Mouse (Mus musculus) heart, embryonic 16.5 days (tissue): ENCODE results near the gene Dab2. TPM values are rescaled to one million over a fixed set of nuclear protein-coding genes. Genes with fewer than 3 reads are reported as not detected.
A peak's percentile ranks its signal among the peaks of the same experiment; 100 is the strongest.

Source experiments
- ATAC-seq: fragments of 200-750 bp; cut with Nextera tagmentation; replicated peaks from 2 replicates; pipeline ENCODE4 v1.8.0; 2017; ENCODE audit warnings: moderate number of reproducible peaks; ENCODE audit not compliant: insufficient read depth, low FRiP score; ENCODE audit errors: extremely low read depth
- H3K27ac ChIP-seq: fragments of 300-500 bp; sonication (generic); 2 replicates; pipeline ENCODE4 v1.5.1; 2014; ENCODE audit warnings: mild to moderate bottlenecking, low read length, control low read depth, moderate library complexity
- H3K27me3 ChIP-seq: fragments of 300-500 bp; sonication (generic); 2 replicates; pipeline ENCODE4 v1.6.1; 2014; ENCODE audit warnings: low read length, mixed read lengths; ENCODE audit not compliant: control insufficient read depth, insufficient read depth
- H3K36me3 ChIP-seq: fragments of 300-500 bp; sonication (generic); 2 replicates; pipeline ENCODE4 v1.6.1; 2014; ENCODE audit not compliant: control insufficient read depth, insufficient read depth
- H3K4me1 ChIP-seq: fragments of 300-500 bp; sonication (generic); 2 replicates; pipeline ENCODE4 v1.6.1; 2014; ENCODE audit warnings: low read length, mixed read lengths; ENCODE audit not compliant: control insufficient read depth, insufficient read depth
- H3K4me2 ChIP-seq: fragments of 300-500 bp; sonication (generic); 2 replicates; pipeline ENCODE4 v1.6.1; 2014; ENCODE audit warnings: low read depth, mild to moderate bottlenecking, control low read depth, low read length
- H3K4me3 ChIP-seq: fragments of 300-500 bp; sonication (generic); 2 replicates; pipeline ENCODE4 v1.5.1; 2014; ENCODE audit warnings: mild to moderate bottlenecking, control low read depth, low read length
- H3K9ac ChIP-seq: fragments of 300-500 bp; sonication (generic); 2 replicates; pipeline ENCODE4 v1.6.1; 2014; ENCODE audit warnings: low read length, control low read depth
- H3K9me3 ChIP-seq: fragments of 300-500 bp; sonication (generic); replicated peaks from 2 replicates; pipeline ENCODE4 v1.6.1; 2016; ENCODE audit warnings: low read length; ENCODE audit not compliant: control insufficient read depth
- WGBS: fragments of 180-500 bp; shearing (Covaris S2); extraction: QIAGEN DNeasy Blood & Tissue Kit; methylation state at CpG from one replicate; pipeline ENCODE4 v1.1.7; 2014; 5-methylcytosine and 5-hydroxymethylcytosine counted together
- polyA plus RNA-seq: library from polyadenylated mRNA; unstranded; fragments of >200 nt; fragmentation: Nextera tagmentation; extraction: Ambion mirVana; gene quantifications from 2 replicates; pipeline ENCODE4 v1.2.1, GENCODE M21; 2015

Dab2 gene
- polyA plus RNA-seq = 21.3 and 27.3 TPM in 2 replicates

- WGBS = 80% methylated on average over 3 of the region's 3 CpGs
- Histone ChIP-seq H3K4me1 (no peaks in the 10 kb centered on the region), H3K9ac (no peak within 1 kb of the TSS), H3K9me3 (no peaks in the 10 kb centered on the region), H3K4me2 (no peak within 1 kb of the TSS), H3K27ac (no peak within 1 kb of the TSS), H3K36me3 (no peaks in the 10 kb centered on the region), H3K4me3 (no peak within 1 kb of the TSS), H3K27me3 (no peaks in the 10 kb centered on the region)
- no peak for ATAC-seq
Measured at GRCm38 (mm10) chr15:6299554-6299953, at the start of gene Dab2. Gene Dab2, plus strand, starts transcription at chr15:6299788.

DNA sequence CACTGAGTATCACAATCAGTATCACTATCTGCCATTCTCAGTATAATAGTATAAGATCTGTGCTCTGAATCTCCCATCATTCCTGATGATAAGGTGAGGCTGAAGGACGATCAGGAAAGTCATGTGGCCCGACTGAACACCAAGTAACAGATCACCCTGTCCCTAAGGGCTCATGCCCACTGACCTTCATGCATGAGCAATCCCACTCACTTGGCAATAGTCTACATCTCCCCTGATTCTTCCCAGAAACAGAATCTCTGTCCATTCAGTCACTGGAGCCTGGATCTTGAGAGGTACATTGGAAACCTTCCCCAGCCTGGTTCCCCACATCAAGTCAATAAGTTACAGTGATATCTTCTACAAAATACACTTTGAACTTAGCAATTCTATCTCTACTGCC is 46.1 kb upstream of the Dab2 start:
- H3K4me1 ChIP-seq = no peaks in the 10 kb centered on the region
- no peak overlapping the region for H3K4me2 ChIP-seq
- no peak overlapping the region for H3K27ac ChIP-seq
- no peaks in the 10 kb centered on the region for H3K9me3 ChIP-seq
- no peaks in the 10 kb centered on the region for H3K27me3 ChIP-seq
- WGBS = 60% methylated on average over 2 of the region's 2 CpGs
- no peaks in the 10 kb centered on the region for H3K36me3 ChIP-seq
- ATAC-seq = no peak
- no peak overlapping the region for H3K9ac ChIP-seq
- H3K4me3 ChIP-seq = no peak overlapping the region

DNA sequence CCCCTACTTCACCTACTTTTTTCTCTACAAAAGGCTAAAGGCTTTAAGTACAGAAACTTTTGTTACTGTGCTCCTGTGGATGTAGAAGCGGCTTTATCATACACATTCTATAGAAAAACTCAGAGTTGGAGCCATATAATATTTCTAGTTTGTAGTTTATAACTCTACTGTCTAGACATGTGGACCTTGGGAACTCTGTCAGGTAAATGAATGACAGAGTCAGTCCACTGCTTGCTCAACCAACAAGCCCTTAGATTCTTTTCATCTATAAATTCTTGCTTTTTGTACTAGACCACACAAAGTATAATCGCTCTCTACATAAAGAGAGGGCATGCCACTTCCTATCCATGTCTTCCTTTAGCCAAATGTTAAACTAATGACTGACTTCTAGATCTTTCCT is 45.2 kb upstream of the Dab2 start:
- no peaks in the 10 kb centered on the region for H3K36me3 ChIP-seq
- H3K27me3 ChIP-seq = no peaks in the 10 kb centered on the region
- no peaks in the 10 kb centered on the region for H3K4me1 ChIP-seq
- no peak overlapping the region for H3K27ac ChIP-seq
- H3K9ac ChIP-seq = no peak overlapping the region
- H3K4me2 ChIP-seq = no peak overlapping the region
- WGBS = 91% methylated on average over 2 of the region's 2 CpGs
- no peaks in the 10 kb centered on the region for H3K9me3 ChIP-seq
- H3K4me3 ChIP-seq = no peak overlapping the region
- no peak for ATAC-seq

- WGBS = 70% methylated on average over 2 of the region's 2 CpGs
- H3K36me3 ChIP-seq = no peaks in the 10 kb centered on the region
Measured at GRCm38 (mm10) chr15:6257049-6257448, 42.5 kb upstream of the Dab2 start.

GRCm38 (mm10) chr15:6259957-6260740 is 39.4 kb upstream of the Dab2 start:
- WGBS = 13% methylated on average over 3 of the region's 3 CpGs
- no peaks in the 10 kb centered on the region for H3K36me3 ChIP-seq
- peak; percentile 87 for ATAC-seq
- no peak overlapping the region for H3K4me2 ChIP-seq
- no peak overlapping the region for H3K4me3 ChIP-seq
- peak overlapping the region; percentile 82 for H3K27ac ChIP-seq
- no peaks in the 10 kb centered on the region for H3K9me3 ChIP-seq
- H3K9ac ChIP-seq = no peak overlapping the region
- H3K4me1 ChIP-seq = 0 out of 2 replicates have a peak, but pooled peaks cover 2% of the 10 kb centered on the region
- H3K27me3 ChIP-seq = no peaks in the 10 kb centered on the region

More at GRCm38 (mm10) chr15:6257049-6257448, 42.5 kb upstream of the Dab2 start:
- H3K4me1 ChIP-seq = 0 out of 2 replicates have a peak, but pooled peaks cover 2% of the 10 kb centered on the region
- H3K4me3 ChIP-seq = no peak overlapping the region
- no peak overlapping the region for H3K4me2 ChIP-seq
- no peak for ATAC-seq
- H3K27ac ChIP-seq = no peak overlapping the region
- no peaks in the 10 kb centered on the region for H3K9me3 ChIP-seq
- no peaks in the 10 kb centered on the region for H3K27me3 ChIP-seq
- H3K9ac ChIP-seq = no peak overlapping the region

GRCm38 (mm10) chr15:6260741-6261430 is 38.7 kb upstream of the Dab2 start:
- H3K9ac ChIP-seq = no peak overlapping the region
- H3K4me3 ChIP-seq = no peak overlapping the region
- H3K27me3 ChIP-seq = no peaks in the 10 kb centered on the region
- no peaks in the 10 kb centered on the region for H3K36me3 ChIP-seq
- 0 out of 2 replicates have a peak, but pooled peaks have one; percentile 26 for ATAC-seq
- 51% methylated on average over 6 of the region's 6 CpGs for WGBS
- no peaks in the 10 kb centered on the region for H3K9me3 ChIP-seq
- peak overlapping the region; percentile 82 for H3K27ac ChIP-seq
- H3K4me2 ChIP-seq = no peak overlapping the region
- 0 out of 2 replicates have a peak, but pooled peaks cover 2% of the 10 kb centered on the region for H3K4me1 ChIP-seq

GRCm38 (mm10) chr15:6267147-6267758 is 32.3 kb upstream of the Dab2 start:
- no peak for ATAC-seq
- no peak overlapping the region for H3K9ac ChIP-seq
- no peaks in the 10 kb centered on the region for H3K27me3 ChIP-seq
- WGBS = 59% methylated on average over 3 of the region's 3 CpGs
- H3K27ac ChIP-seq = no peak overlapping the region
- no peak overlapping the region for H3K4me2 ChIP-seq
- no peaks in the 10 kb centered on the region for H3K36me3 ChIP-seq
- no peaks in the 10 kb centered on the region for H3K9me3 ChIP-seq
- no peaks in the 10 kb centered on the region for H3K4me1 ChIP-seq
- H3K4me3 ChIP-seq = no peak overlapping the region

DNA sequence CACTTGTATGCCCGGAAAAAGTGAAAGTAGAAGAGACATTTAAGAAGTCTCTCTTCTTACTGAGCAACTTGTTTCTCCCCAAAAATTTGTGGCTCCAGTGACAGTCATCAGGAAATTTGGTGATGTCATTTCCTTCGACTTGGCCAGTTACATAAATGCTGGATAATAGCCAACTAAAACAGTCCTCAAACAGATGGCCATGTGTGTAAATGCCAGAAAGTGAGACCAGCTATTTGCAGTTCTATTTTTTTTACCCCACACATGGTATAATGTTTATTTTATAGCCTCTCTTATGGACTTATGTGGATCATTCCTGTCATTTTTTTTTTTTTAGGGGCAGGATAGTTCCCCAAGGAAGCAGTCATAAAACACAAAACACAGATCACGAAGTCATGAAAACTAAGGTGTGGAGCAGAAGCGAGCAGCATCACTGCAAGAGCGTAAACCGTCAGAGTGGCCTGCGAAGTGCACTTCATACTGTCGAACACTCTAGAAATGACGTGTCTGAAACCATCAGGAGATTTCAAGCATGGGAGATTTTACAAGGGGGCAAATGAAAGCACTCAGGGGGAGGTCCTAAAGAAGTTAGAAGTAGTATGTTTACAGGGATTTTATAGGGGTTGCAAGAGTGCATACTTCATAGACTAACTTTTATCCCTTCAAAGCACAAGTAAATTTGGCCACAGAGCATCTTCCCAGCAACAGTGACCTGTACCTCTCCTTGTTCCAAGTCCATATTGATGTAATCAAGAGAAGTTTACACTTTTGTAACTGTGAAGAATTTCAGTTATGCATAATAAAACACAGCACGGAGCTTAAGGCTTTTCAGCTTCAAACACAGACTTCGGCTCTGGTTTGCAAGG is 20.8 kb upstream of the Dab2 start:
- ATAC-seq = 0 out of 2 replicates have a peak, but pooled peaks have one; percentile 28
- H3K36me3 ChIP-seq = no peaks in the 10 kb centered on the region
- H3K4me3 ChIP-seq = no peak overlapping the region
- H3K4me1 ChIP-seq = no peaks in the 10 kb centered on the region
- H3K27me3 ChIP-seq = no peaks in the 10 kb centered on the region
- H3K4me2 ChIP-seq = no peak overlapping the region
- no peak overlapping the region for H3K9ac ChIP-seq
- 43% methylated on average over 11 of the region's 11 CpGs for WGBS
- peak overlapping the region; percentile 23 for H3K27ac ChIP-seq
- no peaks in the 10 kb centered on the region for H3K9me3 ChIP-seq
